Mouse (Mus musculus): ENCODE results near the gene Stx1b.

Stx1b gene

GRCm38 (mm10) chr7:127824176-127824871 lies at the start of gene Stx1b, which contains the start of gene Stx4a:
Gene Stx1b (minus strand): TSS chr7:127824549.
Gene Stx4a (plus strand): TSS chr7:127824294.
- TF ChIP-seq GATA4 (IDR thresholded peaks at IDR 0.05; ENCODE audit: insufficient replicate concordance, low read length) = no peak

GRCm38 (mm10) chr7:127870136-127870821 lies 45.9 kb upstream of the Stx1b start:
- TF ChIP-seq GATA4 (IDR thresholded peaks at IDR 0.05; ENCODE audit: insufficient replicate concordance, low read length) = no peak

- no peak for TF ChIP-seq GATA4 (IDR thresholded peaks at IDR 0.05; ENCODE audit: insufficient replicate concordance, low read length)
Observed at GRCm38 (mm10) chr7:127869149-127869810, 44.9 kb upstream of the Stx1b start.

- TF ChIP-seq GATA4 (IDR thresholded peaks at IDR 0.05; ENCODE audit: insufficient replicate concordance, low read length) = no peak
Observed at GRCm38 (mm10) chr7:127867641-127868040, 43.3 kb upstream of the Stx1b start.

- TF ChIP-seq GATA4 (IDR thresholded peaks at IDR 0.05; ENCODE audit: insufficient replicate concordance, low read length) = no peak
Observed at GRCm38 (mm10) chr7:127866434-127866833, 42.1 kb upstream of the Stx1b start.

GRCm38 (mm10) chr7:127858258-127858657 lies 33.9 kb upstream of the Stx1b start:
- no peak for TF ChIP-seq GATA4 (IDR thresholded peaks at IDR 0.05; ENCODE audit: insufficient replicate concordance, low read length)

GRCm38 (mm10) chr7:127850906-127851305 lies 26.6 kb upstream of the Stx1b start:
- TF ChIP-seq GATA4 (IDR thresholded peaks at IDR 0.05; ENCODE audit: insufficient replicate concordance, low read length) = no peak

- TF ChIP-seq GATA4 (IDR thresholded peaks at IDR 0.05; ENCODE audit: insufficient replicate concordance, low read length) = no peak
Observed at GRCm38 (mm10) chr7:127849973-127850875, 25.9 kb upstream of the Stx1b start.

- TF ChIP-seq GATA4 (IDR thresholded peaks at IDR 0.05; ENCODE audit: insufficient replicate concordance, low read length) = no peak
Observed at GRCm38 (mm10) chr7:127842001-127842718, 17.8 kb upstream of the Stx1b start.

- peak; percentile 72; the same call in 1 of the 2 replicates for TF ChIP-seq GATA4 (IDR thresholded peaks at IDR 0.05; ENCODE audit: insufficient replicate concordance, low read length)
Observed at GRCm38 (mm10) chr7:127841340-127842000, 17.1 kb upstream of the Stx1b start.

- no peak for TF ChIP-seq GATA4 (IDR thresholded peaks at IDR 0.05; ENCODE audit: insufficient replicate concordance, low read length)
Observed at GRCm38 (mm10) chr7:127840886-127841285, 16.5 kb upstream of the Stx1b start.

- no peak for TF ChIP-seq GATA4 (IDR thresholded peaks at IDR 0.05; ENCODE audit: insufficient replicate concordance, low read length)
Observed at GRCm38 (mm10) chr7:127837473-127837872, 13.1 kb upstream of the Stx1b start.

- no peak for TF ChIP-seq GATA4 (IDR thresholded peaks at IDR 0.05; ENCODE audit: insufficient replicate concordance, low read length)
Observed at GRCm38 (mm10) chr7:127835550-127835949, 11.2 kb upstream of the Stx1b start.

All from liver, adult (tissue).